8 mouse cellular contexts compared by ENCODE assay signal in the genomic region with DNA sequence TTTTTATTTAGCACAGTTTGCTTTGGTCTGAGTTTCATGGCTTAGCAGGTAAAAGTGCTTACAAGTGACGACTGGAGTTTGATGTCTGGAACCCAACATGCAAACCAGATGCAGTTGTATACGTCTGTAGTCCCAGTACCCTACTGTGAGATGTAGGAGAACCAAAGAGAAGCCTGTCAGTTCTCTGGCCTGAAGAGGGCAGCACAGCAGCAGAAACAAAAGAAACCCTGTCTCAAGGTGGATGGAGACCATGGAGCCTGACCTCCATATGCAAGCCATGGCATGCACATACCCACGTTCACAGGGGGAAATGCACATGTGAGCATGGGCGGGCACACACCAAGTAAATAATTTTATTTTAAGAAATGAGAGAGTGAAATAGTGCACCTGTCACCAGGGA. TPM values are rescaled to one million over a fixed set of nuclear protein-coding genes. Genes with fewer than 3 reads are reported as not detected.
DNase-seq lines count a peak whose midpoint lies in the region; ATAC-seq and TF ChIP-seq lines count a peak whose summit lies in the region.

No protein-coding gene starts in this region.

- H3K27ac ChIP-seq in liver, postnatal 0 days (ENCODE audit: low read depth), result no peak overlapping the region

- TF ChIP-seq CTCF in liver, postnatal 0 days (IDR thresholded peaks at IDR 0.05; ENCODE audit: low read depth), result peak; percentile 81

- WGBS in liver, postnatal 0 days (ENCODE audit: insufficient replicate concordance), result 21% methylated on average over 4 of the region's 4 CpGs

- peak; percentile 59 to 86 for DNase-seq in adrenal gland, adult (ENCODE audit: inconsistent age in 2 of 2, low spot score in 1 of 2)
- DNase-seq in adrenal gland, adult 8-10 months, result no peak
- peak; percentile 60 for DNase-seq in A20 (ENCODE audit: low read depth, low spot score)
- peak; percentile 60 to 76 for DNase-seq in adrenal gland, postnatal 36 days
- DNase-seq in kidney, adult 8-10 months, result peak; percentile 43 to 73
- DNase-seq in liver, postnatal 0 days, result peak; percentile 63
- peak; percentile 43 for DNase-seq in skeletal muscle tissue, adult 2 months (ENCODE audit: low read depth, low spot score)

- H3K36me3 ChIP-seq in liver, postnatal 0 days (replicated peaks; ENCODE audit: insufficient read depth, low read length), result no peaks in the 10 kb centered on the region

- no peak overlapping the region for H3K4me3 ChIP-seq in liver, postnatal 0 days (ENCODE audit: low read depth, low read length)

- no peaks in the 10 kb centered on the region for H3K4me1 ChIP-seq in liver, postnatal 0 days (ENCODE audit: insufficient read depth)

- peak; percentile 94 for ATAC-seq in frontal cortex, adult (ENCODE audit: low TSS enrichment)
- ATAC-seq in liver, postnatal 0 days, result no peak

- H3K9me3 ChIP-seq in liver, postnatal 0 days (ENCODE audit: low read length), result no peaks in the 10 kb centered on the region

- H3K27me3 ChIP-seq in liver, postnatal 0 days (ENCODE audit: insufficient read depth, low read length), result no peaks in the 10 kb centered on the region

- TF ChIP-seq EP300 in liver, postnatal 0 days (IDR thresholded peaks at IDR 0.05; ENCODE audit: low read depth), result no peak

- H3K9ac ChIP-seq in liver, postnatal 0 days (replicated peaks), result no peak overlapping the region

- H3K4me2 ChIP-seq in liver, postnatal 0 days (ENCODE audit: low read depth, low read length), result no peak overlapping the region

RNA-seq across cellular contexts. Expression of a gene that starts 54.9 kb away (rescaled TPM):
- total RNA-seq in adrenal gland, adult 8-10 months (2022), result 10 to 100 TPM in 2 of 4 experiments, 1 to 10 TPM in 2; 9.1 to 14.0 (median 11.6) TPM
- 10 to 100 TPM in 1 of 2 experiments, 1 to 10 TPM in 1; 8.7 to 11.6 TPM for total RNA-seq in adrenal gland, postnatal 36 days (2021)
- polyA plus RNA-seq in liver, postnatal 0 days (2015; fragmentation: Nextera tagmentation; extraction: Ambion mirVana), result 2.7 and 3.3 TPM in 2 replicates
